Mouse (Mus musculus): ENCODE data around the gene Tbc1d22a. TPM values are rescaled to one million over a fixed set of nuclear protein-coding genes. Genes with fewer than 3 reads are reported as not detected.

Gene Tbc1d22a
- polyA plus RNA-seq (2015; fragmentation: Nextera tagmentation; extraction: Ambion mirVana) = 9.9 and 11.6 TPM in 2 replicates

GRCm38 (mm10) chr15:86213753-86214548 is at the start of gene Tbc1d22a:
Gene Tbc1d22a, plus strand, starts transcription at chr15:86214459.

GRCm38 (mm10) chr15:86185689-86186569 is 28.3 kb upstream of the Tbc1d22a start, which contains the start of gene Cerk:
Gene Cerk, minus strand, starts transcription at chr15:86186141.

Other genes starting within 250 kb of the Tbc1d22a start
- gene Celsr1, start 180.7 kb upstream of the Tbc1d22a start, polyA plus RNA-seq (2015; fragmentation: Nextera tagmentation; extraction: Ambion mirVana) = 0.74 and 0.79 TPM in 2 replicates
- gene Gramd4, start 156.8 kb upstream of the Tbc1d22a start, polyA plus RNA-seq (2015; fragmentation: Nextera tagmentation; extraction: Ambion mirVana) = 13.8 and 16.1 TPM in 2 replicates
- gene Cerk, start 28.3 kb upstream of the Tbc1d22a start, polyA plus RNA-seq (2015; fragmentation: Nextera tagmentation; extraction: Ambion mirVana) = 25.3 and 25.8 TPM in 2 replicates